Mouse (Mus musculus): ENCODE results near the gene Zfp169.
"Not testable (repeated sequence)": the region's sequence is repeated elsewhere in the genome, so short reads cannot be mapped to it uniquely, and the experiment has no call there.

The Zfp169 gene

DNA sequence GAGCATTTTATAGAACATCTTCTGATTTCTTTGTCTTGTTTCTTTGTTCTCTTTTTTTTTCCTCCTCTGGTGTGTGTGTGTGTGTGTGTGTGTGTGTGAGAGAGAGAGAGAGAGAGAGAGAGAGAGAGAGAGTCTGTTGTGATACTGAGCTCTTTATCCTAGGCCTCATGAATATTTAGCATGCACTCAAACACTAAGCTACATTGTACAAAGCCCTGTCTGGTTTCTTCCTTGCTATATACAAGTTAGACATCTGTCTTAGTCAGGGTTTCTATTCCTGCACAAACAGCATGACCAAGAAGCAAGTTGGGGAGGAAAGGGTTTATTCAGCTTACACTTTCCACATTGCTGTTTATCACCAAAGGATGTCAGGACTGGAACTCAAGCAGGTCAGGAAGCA, 5.9 kb upstream of the Zfp169 start:
- DNase-seq (ENCODE audit: low read depth, low spot score) = not testable (repeated sequence)

DNA sequence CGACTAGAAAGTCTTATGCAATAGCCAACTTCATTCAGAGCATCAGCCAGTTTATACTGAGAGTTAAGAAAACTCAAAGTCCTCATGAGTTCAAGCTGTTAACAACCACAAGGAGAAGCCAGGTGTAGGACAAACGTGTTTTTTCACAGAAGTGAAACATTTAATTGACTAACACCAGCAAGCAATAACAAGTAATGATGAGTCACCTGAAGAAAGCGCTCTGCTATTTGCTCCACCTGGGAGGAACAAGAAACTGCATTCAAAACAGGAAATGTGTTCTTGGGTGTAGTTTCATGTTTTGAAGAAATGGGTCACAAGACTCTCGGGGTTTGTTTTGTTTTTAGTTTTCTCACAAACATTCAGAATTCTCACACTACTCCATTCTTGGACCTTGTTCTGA, 2.6 kb upstream of the Zfp169 start:
- no peak for DNase-seq (ENCODE audit: low read depth, low spot score)

DNA sequence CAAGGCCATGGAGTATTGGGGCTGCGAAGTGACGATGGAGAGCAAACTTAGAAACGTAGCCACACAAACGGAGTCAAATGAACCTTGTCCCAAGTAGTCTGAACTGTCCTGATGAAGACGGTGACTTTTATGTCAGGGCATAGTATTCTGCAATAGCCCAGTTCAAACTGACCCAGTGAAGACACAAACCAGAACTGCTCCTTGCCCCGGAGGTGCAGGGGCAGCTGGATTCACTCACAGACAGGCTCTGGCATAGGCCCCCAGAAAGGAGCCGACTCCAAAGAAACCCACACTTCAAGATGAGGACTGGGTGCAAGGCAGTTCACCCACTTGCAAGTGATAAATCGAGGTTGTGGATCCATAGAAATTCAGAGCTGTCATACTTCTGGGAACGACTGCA, 4.6 kb downstream of the Zfp169 start:
- no peak for DNase-seq (ENCODE audit: low read depth, low spot score)

DNA sequence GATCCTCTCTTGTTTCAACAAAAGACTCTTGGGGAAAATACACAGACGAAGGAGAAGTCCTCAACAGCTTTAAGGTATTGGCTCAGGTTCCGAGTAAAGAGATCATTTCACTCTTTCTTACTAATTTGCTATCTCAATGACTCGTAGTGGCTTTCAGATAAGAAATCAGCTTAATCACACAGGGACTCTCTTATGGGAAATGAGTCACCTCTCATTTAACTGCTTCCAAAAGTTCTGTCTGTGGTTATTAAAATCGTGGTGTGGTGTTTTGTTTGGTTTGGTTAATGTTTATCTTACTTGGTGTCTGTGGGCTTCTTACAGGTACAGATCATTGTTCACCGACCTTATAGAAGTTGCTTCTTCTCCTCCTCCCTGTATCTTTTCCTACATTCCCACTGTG, 10.8 kb downstream of the Zfp169 start:
- no peak for DNase-seq (ENCODE audit: low read depth, low spot score)

DNA sequence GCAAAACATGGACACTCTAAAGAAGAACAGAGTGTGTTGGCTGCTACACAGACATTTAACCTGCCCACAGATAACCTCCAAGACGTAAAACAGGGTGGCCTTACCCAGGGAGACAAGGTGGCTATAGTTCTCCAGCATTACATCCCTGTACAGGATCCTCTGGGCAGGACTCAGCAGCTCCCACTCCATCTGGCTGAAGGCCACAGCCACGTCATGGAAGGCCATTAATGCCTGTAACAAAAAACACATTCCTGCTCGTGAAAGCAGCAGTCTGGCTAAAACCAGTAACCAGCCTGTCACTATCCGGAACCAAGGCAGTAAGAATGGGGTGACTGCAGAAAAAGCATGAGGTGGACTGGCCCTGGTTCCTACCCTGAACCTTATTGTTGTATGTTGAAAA, 14.6 kb downstream of the Zfp169 start:
- no peak for DNase-seq (ENCODE audit: low read depth, low spot score)

DNA sequence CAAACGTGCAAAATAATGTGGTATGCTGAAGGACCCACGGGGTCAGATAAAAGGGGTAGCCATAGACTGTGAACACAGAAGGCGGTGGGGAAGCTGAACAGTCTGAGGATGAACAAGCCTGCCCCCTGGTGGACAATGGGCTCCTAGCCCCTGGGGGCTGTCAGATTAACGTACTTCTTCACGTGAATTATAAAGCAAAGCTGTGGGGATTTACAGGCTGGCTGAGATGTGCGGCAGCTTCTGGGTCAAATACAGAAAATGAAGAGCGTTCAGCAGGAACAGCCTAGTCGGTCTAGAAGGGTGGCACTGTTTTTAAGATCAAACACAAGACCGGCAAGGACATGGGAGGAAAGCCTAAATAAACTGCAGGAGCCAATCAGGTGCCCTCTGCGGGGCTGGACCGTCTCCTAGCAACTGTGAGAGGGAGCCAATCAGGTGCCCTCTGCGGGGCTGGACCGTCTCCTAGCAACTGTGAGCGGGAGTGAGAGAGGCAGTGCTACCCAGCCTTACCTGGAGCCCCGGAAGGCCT, 15.5 kb downstream of the Zfp169 start:
- no peak for DNase-seq (ENCODE audit: low read depth, low spot score)

DNA sequence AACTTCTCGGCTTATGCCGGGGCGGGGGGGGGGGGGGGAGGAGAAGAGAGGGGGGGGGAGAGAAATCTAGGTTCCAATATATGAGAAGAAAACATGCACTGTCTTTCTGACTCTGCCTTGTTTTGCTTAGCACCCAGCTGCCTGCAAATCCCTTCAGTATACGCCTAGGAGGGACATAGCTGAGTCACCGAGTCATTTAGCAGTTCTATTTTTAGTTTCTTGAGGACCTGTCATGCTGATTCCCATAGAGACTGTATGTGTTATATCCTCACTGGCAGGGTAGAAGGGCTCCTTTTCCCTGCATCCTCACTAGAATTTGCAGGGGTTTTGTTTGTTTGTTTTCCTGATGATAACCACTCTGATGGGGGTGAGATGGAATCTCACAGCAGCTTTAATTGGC, 20.1 kb downstream of the Zfp169 start:
- peak; percentile 39 for DNase-seq (ENCODE audit: low read depth, low spot score)

DNA sequence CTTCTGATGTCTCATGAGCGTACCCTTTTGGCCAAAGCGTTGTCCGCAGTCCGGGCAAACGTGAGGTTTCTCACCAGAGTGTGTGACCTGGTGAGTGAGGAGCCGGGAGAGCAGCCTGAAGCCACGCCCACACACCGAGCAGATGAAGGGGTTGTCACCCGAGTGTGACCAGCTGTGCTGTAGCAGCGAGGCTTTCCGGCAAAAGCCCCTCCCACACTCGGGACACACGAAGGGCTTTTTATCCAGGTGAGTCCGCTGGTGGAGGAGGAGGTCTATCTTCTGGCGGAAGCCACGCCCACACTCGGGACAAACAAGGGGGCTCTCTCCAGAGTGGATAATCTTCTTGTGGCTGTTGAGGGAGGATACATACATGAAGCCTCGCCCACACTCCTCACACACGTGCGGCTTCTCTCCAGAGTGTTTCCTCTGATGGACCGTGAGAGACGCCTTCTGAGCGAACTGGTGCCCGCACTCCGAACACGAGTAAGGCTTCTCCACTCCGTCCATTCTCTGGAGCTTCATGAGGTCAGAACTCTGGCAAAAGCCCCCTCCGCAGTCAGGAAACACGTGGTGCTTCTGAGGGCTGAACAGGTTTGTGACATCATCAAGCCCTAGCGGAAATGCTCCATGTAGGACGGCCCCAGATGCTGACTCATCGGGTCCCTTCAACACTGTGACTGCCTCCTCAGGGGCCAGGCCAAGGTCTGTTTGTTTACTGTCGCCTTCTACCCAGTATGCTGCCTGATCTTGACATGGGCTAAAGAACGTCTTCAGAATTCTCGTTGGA, 22.7 kb downstream of the Zfp169 start:
- DNase-seq (ENCODE audit: low read depth, low spot score) = no peak

DNA sequence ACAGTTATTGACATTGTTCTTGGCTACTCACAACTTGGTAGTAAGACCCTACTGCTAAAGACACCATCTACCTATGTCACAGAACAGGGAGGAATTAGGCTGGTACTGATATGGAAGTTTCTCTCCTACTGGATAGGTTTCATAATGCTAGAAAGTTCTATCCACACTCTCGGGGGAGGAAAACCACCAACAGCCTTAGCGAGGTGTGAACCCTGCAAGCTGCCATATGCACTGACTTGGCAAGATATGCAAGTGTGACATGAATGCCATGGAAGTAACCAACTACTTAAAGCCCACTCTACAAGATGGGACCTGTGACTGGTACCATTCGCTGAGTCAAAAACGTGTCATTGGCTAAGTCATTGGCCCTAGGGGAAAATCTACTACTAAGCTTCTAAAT, 29.6 kb downstream of the Zfp169 start:
- no peak for DNase-seq (ENCODE audit: low read depth, low spot score)

DNA sequence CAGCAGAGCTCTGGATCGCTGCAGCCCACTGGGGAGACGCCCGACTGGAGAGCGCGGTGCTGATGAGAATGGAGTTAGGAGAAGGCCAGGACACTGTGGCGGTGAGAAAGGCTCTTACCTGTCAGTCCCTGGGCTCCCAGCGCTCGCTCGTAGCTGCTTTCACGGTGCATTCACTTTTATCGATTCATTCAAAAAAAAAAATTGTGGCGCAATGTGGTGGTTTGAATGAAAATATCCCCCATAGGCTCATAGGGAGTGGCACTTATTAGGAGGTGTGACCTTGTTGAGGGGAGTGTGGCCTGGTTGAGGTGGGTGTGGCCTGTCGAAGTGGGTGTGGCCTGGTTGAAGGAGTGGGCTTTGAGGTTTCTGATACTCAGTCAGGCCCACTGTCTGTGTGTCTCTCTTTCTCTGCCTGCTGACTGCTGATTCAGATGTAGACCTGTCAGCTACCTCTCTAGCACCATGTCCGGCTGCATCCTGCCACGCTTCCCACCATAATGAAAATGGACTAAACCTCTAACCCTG, 44.5 kb downstream of the Zfp169 start:
- DNase-seq (ENCODE audit: low read depth, low spot score) = no peak

DNA sequence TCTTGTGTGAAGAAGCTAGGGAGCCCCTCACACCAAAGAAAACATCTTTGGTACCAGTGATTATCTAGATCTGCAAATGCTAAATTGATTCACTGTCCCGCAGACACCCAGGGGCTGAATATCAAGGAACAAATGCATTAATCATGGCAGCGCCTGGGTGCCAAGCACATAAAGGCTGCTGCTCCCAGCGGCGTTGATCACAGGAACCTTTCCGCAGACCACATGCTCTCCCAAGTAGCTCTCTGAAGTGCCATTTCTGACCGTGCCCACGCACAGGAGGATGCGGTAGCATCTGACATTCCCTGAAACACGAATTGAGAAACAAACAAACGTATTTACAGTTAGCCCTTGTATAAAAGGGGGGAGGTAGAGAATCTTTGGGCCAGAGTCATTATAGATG, 47.1 kb downstream of the Zfp169 start:
- DNase-seq (ENCODE audit: low read depth, low spot score) = no peak

DNA sequence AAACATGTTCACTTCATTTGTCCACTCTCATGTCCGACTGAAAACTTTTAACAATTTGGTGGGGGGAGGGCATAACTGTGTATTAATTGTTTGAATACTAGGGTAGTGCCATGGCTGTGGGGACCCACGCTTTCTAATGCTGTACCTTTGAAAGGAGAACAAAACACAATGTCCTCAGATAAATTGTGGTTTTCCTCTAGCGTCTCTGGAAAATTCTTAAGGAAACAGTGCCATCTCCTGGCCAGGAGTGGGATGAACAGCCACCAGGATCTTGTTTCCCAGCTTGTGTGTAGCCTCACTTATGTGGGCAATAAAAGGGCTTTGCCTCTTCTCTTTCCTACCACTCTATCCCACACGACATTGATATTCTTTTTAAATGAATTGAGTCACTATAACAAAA, 49.1 kb downstream of the Zfp169 start:
- peak; percentile 33 for DNase-seq (ENCODE audit: low read depth, low spot score)

DNA sequence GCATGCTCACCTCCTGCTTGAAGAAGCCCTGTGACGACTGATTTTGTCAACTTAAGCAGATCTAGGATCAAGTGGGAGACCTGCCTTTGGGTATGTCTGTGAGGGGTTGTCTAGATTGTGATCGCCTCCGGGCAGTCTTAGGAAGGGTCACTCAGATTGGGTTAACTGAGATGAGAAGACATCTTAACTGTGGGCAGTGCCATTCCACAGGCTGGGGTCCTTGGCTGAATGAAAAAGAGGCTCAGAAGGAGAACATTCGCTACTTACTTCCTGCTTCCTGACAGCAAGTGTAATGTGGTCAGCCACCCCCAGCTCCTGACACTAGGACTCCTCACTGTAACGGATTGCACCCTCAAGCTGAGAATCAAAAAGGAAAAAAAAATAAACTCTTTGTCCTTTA, 54.0 kb downstream of the Zfp169 start:
- DNase-seq (ENCODE audit: low read depth, low spot score) = no peak

DNA sequence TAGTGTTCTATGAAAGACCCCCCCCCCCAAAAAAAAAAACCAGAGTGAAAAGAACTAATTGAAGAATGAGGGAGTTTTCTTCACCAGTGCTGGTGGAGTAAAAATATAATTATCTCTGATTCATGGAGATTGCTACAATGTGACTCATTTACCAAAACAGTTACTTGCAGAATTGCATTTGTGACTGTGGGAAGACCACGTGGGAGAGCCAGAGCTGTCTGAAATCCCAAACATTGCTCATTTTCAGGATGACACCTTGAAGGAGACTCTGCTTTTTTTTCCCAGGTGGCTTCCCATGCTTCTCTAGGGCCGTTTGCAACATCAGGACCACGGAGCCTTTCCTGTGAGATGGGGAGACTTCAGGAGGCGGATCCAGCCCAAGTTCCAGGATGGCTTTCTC, 65.1 kb downstream of the Zfp169 start:
- no peak for DNase-seq (ENCODE audit: low read depth, low spot score)

DNA sequence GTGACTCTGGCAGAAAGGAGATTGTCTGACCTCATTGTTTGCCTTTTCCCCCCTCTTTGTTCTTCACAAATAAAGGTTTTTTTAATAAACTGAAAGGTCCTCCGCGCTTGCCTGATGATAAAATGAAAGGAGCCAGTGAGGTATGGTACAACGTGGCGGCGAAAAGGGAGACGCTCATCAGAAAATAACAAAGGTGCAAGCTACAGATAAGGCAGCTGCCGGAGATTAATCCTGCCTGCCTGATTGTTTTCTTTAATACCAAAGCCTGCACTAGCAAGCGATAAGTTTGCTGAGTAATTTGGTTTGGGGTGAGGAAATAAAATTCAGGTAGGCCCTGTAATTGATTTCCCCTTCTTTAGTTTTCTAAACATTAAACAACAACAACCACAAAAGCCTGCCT, 69.3 kb downstream of the Zfp169 start:
- DNase-seq (ENCODE audit: low read depth, low spot score) = no peak

DNA sequence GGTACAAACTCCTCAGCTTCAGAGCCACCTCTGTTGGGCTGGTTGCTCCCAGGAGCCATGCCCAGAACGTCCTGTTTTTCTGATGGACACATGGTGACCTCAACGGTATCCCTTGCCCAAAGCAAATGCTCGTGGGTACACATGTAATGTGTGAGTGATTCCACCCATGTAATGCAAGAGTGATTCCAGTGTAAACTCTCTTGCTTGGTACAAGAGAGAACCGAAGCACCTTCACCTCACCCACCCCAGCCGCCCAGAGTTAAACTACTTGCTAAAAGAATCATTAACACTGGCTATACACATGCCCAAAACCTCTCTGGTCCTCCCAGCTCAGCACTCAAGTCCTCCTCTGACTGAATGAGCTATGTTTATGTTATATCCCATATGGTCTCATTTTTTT, 74.9 kb downstream of the Zfp169 start:
- DNase-seq (ENCODE audit: low read depth, low spot score) = no peak

Measured in skeletal muscle tissue, adult 2 months (tissue).